Mouse (Mus musculus) heart, adult 18-20 months (tissue): ENCODE measurements around the gene Gtf2ird1. TPM values are rescaled to one million over a fixed set of nuclear protein-coding genes. Genes with fewer than 3 reads are reported as not detected.
A peak's percentile ranks its signal among the peaks of the same experiment; 100 is the strongest.

Experiments used
- DNase-seq, 2 experiments: peaks; one replicate each; pipeline ENCODE4 v3.0.0; 2021 to 2022; ENCODE audit warnings: mixed read lengths in 1 of 2
- microRNA-seq, 2 experiments: library from miRNA; unstranded; fragments of <30 nt; microRNA quantifications; one replicate each; pipeline ENCODE4 v1.2.0; 2022
- total RNA-seq, 2 experiments: library from RNA; stranded (reverse); gene quantifications; 2 replicates each; pipeline ENCODE4 v1.2.3; 2021

Gtf2ird1 gene
- total RNA-seq, 2 experiments from 2014 or later = 18.2 to 20.5 TPM

- peak; percentile 30 to 45 for DNase-seq
Measured at GRCm38 (mm10) chr5:134312691-134313450, 143.6 kb downstream of the Gtf2ird1 start.

GRCm38 (mm10) chr5:134311894-134312411 is 144.6 kb downstream of the Gtf2ird1 start:
- DNase-seq = no peak

GRCm38 (mm10) chr5:134310201-134310600 is 146.3 kb downstream of the Gtf2ird1 start:
- DNase-seq = no peak

- DNase-seq = no peak
Measured at GRCm38 (mm10) chr5:134309345-134309744, 147.2 kb downstream of the Gtf2ird1 start.

Small RNAs within 50 kb of the gene (microRNA-seq; reads per million reads assigned to microRNA genes)
- gene Gm26340 (0 reads per million in 2 experiments), gene Mir3965 (0 reads per million in 2 experiments)

Other genes starting within 250 kb of the Gtf2ird1 start
- gene Ncf1, start 227.1 kb downstream of the Gtf2ird1 start, total RNA-seq = 1 to 10 TPM; 7.1 to 8.3 TPM
- gene Gtf2i, start 142.0 kb downstream of the Gtf2ird1 start, total RNA-seq = 100 to 1,000 TPM; 188 to 197 TPM
- 1 to 10 TPM; 5.8 TPM for gene Clip2, start 95.7 kb upstream of the Gtf2ird1 start, total RNA-seq
- not detected for gene Syna, start 103.5 kb upstream of the Gtf2ird1 start, total RNA-seq
- gene Rfc2, start 124.7 kb upstream of the Gtf2ird1 start, total RNA-seq = 10 to 100 TPM; 20.7 to 25.0 TPM
- 1 to 10 TPM; 2.0 to 2.4 TPM for gene Lat2, start 158.3 kb upstream of the Gtf2ird1 start, total RNA-seq
- gene Eif4h, start 182.8 kb upstream of the Gtf2ird1 start, total RNA-seq = 100 to 1,000 TPM; 132 to 136 TPM
- gene Limk1, start 231.9 kb upstream of the Gtf2ird1 start, total RNA-seq = 1 to 10 TPM; 4.3 to 5.1 TPM